Mouse (Mus musculus) thymus, adult 2 months (tissue): ENCODE data around the gene Atp8b2. TPM values are rescaled to one million over a fixed set of nuclear protein-coding genes. Genes with fewer than 3 reads are reported as not detected.

Experiments
- DNase-seq: peaks from one replicate; pipeline ENCODE4 v3.0.0; 2021
- H3K27ac ChIP-seq: fragments of 200-500 bp; 2 replicates; pipeline ENCODE4 v1.5.1; 2012; ENCODE audit warnings: low read length, control low read depth; ENCODE audit not compliant: control insufficient read depth, insufficient read depth
- H3K27me3 ChIP-seq: fragments of 200-500 bp; 2 replicates; pipeline ENCODE4 v1.6.1; 2012; ENCODE audit warnings: mild to moderate bottlenecking, low read length, moderate library complexity, mixed read lengths; ENCODE audit not compliant: control insufficient read depth, insufficient read depth
- H3K36me3 ChIP-seq: fragments of 200-500 bp; 2 replicates; pipeline ENCODE4 v1.6.1; 2012; ENCODE audit warnings: mild to moderate bottlenecking, low read length, moderate library complexity; ENCODE audit not compliant: control insufficient read depth, insufficient read depth
- H3K4me1 ChIP-seq: fragments of 200-500 bp; replicated peaks from 2 replicates; pipeline ENCODE4 v1.6.1; 2012; ENCODE audit warnings: low read length; ENCODE audit not compliant: control insufficient read depth, insufficient read depth
- H3K4me3 ChIP-seq: fragments of 200-500 bp; 2 replicates; pipeline ENCODE4 v1.5.1; 2012; ENCODE audit warnings: mild to moderate bottlenecking, low read length, control low read depth, moderate library complexity; ENCODE audit not compliant: control insufficient read depth, insufficient read depth
- CTCF ChIP-seq: fragments of 200-500 bp; IDR thresholded peaks from 2 replicates; pipeline ENCODE4 v1.5.1; 2012; ENCODE audit warnings: mild to moderate bottlenecking, control low read depth, low read length, moderate library complexity, borderline replicate concordance; ENCODE audit not compliant: control insufficient read depth, poor library complexity, insufficient read depth; ENCODE audit errors: extremely low read depth
- POLR2A ChIP-seq: fragments of 200-500 bp; IDR thresholded peaks from 2 replicates; pipeline ENCODE4 v1.6.1; 2012; ENCODE audit warnings: mild to moderate bottlenecking, low read length, control low read depth, moderate library complexity; ENCODE audit not compliant: control insufficient read depth, poor library complexity, insufficient read depth; ENCODE audit errors: extremely low read depth
- WGBS: fragments of 180-500 bp; shearing (Covaris S2); methylation state at CpG from one replicate; pipeline ENCODE4 v1.1.7; 2018; 5-methylcytosine and 5-hydroxymethylcytosine counted together
- polyA plus RNA-seq: library from polyadenylated mRNA; depleted of rRNA; stranded (reverse); fragments of >200 nt; gene quantifications from 2 replicates; pipeline ENCODE4 v1.2.3, GENCODE M21; 2012; rRNA removed

Gene Atp8b2
- polyA plus RNA-seq = 109 and 123 TPM in 2 replicates

DNA sequence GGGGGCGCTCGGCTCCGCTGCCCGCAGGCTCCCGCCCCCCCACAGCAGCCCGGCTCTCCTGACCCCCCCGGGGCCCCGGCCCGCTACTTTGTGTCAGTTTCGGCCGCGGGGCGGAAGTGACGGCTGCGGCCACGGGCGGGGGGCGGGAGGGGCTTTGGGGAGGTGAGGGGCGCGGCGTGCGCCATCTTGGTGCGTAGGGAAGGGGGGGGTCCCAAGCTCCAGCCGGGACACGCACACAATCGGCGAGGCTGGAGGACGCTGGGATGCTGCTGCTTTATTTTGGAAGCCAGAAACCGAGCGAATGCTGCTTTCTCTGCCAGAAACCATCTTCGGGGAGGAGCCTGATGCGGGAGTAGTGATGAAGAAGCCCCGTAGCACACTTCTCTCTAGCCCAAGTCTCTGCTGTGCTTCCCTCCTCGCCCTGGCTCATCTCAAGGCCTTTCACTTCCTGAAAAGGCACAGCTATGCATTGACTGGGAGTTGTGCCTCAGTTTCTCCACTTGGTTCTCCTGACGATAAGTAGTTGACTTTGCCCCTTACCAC, at the start of gene Atp8b2:
Gene Atp8b2 (minus strand): TSS at position 288 of the 543 bp plus-strand sequence.
- peak; percentile 72 for DNase-seq
- Histone ChIP-seq H3K27me3 (no peaks in the 10 kb centered on the region), H3K27ac (peak within 1 kb of the TSS; percentile 45), H3K4me1 (peaks cover 41% of the 10 kb centered on the region), H3K4me3 (peak within 1 kb of the TSS; percentile 67), H3K36me3 (no peaks in the 10 kb centered on the region)
- TF ChIP-seq CTCF (no peak), POLR2A (peak; percentile 29; the same call in 1 of the 2 replicates)
- whole genome bisulfite sequencing = 1% methylated on average over 34 of the region's 35 CpGs

DNA sequence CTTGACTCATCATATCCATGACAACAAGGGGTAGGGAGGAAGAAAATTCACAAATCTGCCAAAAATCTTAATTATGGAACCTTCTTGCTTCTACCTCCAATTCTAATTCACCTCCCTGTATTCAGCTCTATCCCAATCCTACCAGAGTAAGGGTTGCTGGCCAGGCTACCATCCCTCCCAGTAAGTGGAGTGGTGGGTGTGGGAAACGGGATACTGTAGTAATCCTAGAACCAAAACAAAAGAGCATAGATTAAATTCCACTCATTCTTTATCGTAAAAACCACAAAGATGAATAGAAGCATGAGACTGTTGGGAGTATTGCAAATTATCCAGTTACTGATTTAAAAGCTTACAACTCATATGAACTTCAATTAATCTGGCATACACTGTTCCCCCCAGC, 47.0 kb upstream of the Atp8b2 start:
- H3K36me3 ChIP-seq = peaks cover 99% of the 10 kb centered on the region

DNA sequence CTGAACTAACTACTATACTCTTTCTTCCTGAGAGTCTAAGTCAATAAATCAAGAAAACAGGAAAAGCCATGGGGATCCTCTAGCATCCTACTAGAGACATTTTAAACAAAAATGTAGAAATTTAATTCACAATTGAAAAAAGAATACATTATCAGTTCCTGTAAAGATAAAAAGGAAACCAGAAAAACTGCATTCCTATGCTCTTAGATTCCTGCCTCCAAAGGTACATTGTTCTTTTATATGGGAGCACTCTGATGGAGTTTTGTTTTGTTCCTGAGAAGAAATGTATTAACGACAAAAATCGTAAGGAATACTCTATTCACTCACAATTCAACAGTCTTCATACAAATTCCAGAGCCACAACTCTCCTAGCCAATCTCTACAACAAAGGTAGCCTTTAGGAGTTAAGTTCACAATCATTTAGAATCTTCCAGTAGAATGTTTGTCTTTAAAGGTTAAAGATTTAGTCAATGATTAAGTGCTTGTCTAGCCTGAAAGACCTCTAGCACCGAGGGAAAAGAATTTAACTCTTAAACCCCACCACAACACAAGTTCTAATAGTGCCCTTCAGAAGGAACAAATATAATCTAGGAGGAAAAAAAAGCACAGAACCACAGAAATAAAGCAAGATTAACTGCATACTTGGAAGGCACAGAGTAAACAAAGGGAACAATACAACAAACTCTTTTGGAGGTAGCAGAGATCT, 40.9 kb upstream of the Atp8b2 start:
- no peak overlapping the region for H3K27ac ChIP-seq
- TF ChIP-seq CTCF = no peak
- 78% methylated on average over 3 of the region's 3 CpGs for WGBS
- no peaks in the 10 kb centered on the region for H3K27me3 ChIP-seq
- peaks cover 1% of the 10 kb centered on the region; the same call in 1 of the 2 replicates for H3K4me1 ChIP-seq
- H3K4me3 ChIP-seq = no peak overlapping the region
- DNase-seq = no peak
- peaks cover 48% of the 10 kb centered on the region for H3K36me3 ChIP-seq

More for the DNA sequence above, 47.0 kb upstream of the Atp8b2 start:
- no peak for DNase-seq
- Histone ChIP-seq H3K4me3 (no peak overlapping the region), H3K27ac (no peak overlapping the region), H3K27me3 (no peaks in the 10 kb centered on the region; the same call in 1 of the 2 replicates), H3K4me1 (no peaks in the 10 kb centered on the region)
- WGBS = 92% methylated on average over 2 of the region's 2 CpGs
- TF ChIP-seq CTCF (no peak), POLR2A (no peak)

DNA sequence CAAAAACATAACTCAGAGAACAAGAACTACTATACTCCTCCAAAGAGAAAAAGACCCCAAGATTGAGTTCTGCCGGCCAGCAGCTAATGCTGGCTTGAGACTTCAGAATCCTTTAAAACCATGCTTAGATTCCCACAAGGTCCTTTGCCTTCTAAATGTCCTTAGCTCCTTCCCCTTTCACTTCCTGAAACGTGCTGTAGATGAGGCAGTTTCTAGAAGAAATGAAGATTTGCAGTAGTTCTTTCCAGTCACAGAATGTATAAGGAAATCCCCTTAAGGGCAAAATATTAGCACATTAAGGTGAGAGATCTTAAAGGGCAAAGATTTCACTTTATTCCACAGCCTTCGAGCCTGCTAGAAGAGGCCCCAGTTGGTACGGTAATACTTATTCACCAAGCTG, 36.5 kb upstream of the Atp8b2 start:
- TF ChIP-seq POLR2A (no peak), CTCF (no peak)
- Histone ChIP-seq H3K36me3 (peaks cover 13% of the 10 kb centered on the region), H3K4me1 (peaks cover 11% of the 10 kb centered on the region), H3K4me3 (no peak overlapping the region), H3K27ac (no peak overlapping the region), H3K27me3 (no peaks in the 10 kb centered on the region)
- no peak for DNase-seq
- WGBS = 87% methylated on average over 4 of the region's 4 CpGs

DNA sequence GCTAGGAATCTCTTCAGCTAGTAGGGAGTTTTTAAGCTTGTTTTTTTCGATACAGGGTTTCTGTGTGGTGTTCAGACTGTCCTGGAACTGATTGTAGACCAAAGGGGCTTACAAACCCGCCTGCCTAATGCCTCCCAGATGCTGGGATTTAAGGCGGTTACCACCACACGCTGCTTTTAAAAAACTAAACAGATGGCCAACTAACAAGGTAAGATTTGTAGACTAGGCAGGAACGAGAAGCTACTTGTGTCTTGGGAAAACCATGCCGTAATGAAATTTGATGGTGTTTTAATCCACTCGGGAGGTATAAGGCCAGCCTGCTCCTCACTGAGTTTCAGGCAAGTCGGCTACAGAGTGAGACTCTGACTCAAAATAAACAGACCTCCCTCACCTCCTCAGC, 35.8 kb upstream of the Atp8b2 start:
- Histone ChIP-seq H3K36me3 (peaks cover 18% of the 10 kb centered on the region), H3K27ac (0 out of 2 replicates have a peak overlapping the region, but pooled peaks have one; percentile 3), H3K27me3 (no peaks in the 10 kb centered on the region), H3K4me3 (no peak overlapping the region), H3K4me1 (peaks cover 11% of the 10 kb centered on the region)
- WGBS = 27% methylated on average over 8 of the region's 8 CpGs
- TF ChIP-seq POLR2A (no peak), CTCF (no peak)
- DNase-seq = no peak

DNA sequence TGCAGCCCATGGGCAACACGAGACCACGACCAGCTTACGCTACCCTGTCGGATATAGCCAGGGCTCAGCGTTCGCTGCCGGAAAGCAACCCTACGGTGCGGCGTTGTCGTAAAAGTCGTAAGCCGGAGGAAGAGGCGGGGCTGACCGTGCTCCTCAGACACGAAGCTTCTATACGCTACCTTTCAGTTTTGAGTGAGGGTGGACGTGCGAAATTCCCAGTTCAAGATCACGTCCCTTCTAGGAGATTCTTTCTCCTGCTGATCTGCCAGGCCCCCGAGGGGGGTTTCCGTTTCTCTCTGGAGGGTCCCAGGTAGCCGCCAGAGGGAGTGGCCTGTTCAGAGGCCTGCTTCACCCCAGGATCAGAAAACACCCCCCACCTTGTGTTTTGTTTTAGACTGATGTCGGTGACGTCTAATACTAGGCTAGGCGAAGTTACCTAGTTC, 35.3 kb upstream of the Atp8b2 start, which contains the start of gene Hax1:
Gene Hax1 (minus strand): TSS at position 169 of the 443 bp plus-strand sequence.
- peaks cover 18% of the 10 kb centered on the region for H3K36me3 ChIP-seq
- no peaks in the 10 kb centered on the region for H3K27me3 ChIP-seq
- H3K27ac ChIP-seq = peak within 1 kb of the TSS; percentile 61; the same call in 1 of the 2 replicates
- H3K4me3 ChIP-seq = peak within 1 kb of the TSS; percentile 61
- TF ChIP-seq POLR2A (peak; percentile 55; the same call in 1 of the 2 replicates), CTCF (no peak)
- DNase-seq = peak; percentile 93
- peaks cover 11% of the 10 kb centered on the region for H3K4me1 ChIP-seq
- under 1% methylated on average over 26 of the region's 26 CpGs for WGBS
